Mouse (Mus musculus): ENCODE results near the gene Spout1. TPM values are rescaled to one million over a fixed set of nuclear protein-coding genes. Genes with fewer than 3 reads are reported as not detected.

The Spout1 gene
- 25.0 and 27.7 TPM in 2 replicates for polyA plus RNA-seq (2012; rRNA removed)

GRCm38 (mm10) chr2:30177700-30178675 lies at the start of gene Spout1:
TSS of gene Spout1 (minus strand) at chr2:30178459.

GRCm38 (mm10) chr2:30205629-30206357 lies 27.5 kb upstream of the Spout1 start, which contains the start of gene Kyat1:
TSS of gene Kyat1 (minus strand) at chr2:30205847.

GRCm38 (mm10) chr2:30171371-30171996 lies 6.8 kb downstream of the Spout1 start, which contains the start of gene Endog:
TSS of gene Endog (plus strand) at chr2:30171493.

GRCm38 (mm10) chr2:30133613-30134377 lies 44.5 kb downstream of the Spout1 start, which contains the start of gene Tbc1d13:
TSS of gene Tbc1d13 (plus strand) at chr2:30133746.

GRCm38 (mm10) chr2:30124472-30125274 lies 53.6 kb downstream of the Spout1 start, which contains the start of gene Zer1:
TSS of gene Zer1 (minus strand) at chr2:30124585.

Other genes with a start within 250 kb of the Spout1 start
- 8.3 and 9.2 TPM in 2 replicates for gene Gle1, start 243.0 kb downstream of the Spout1 start, polyA plus RNA-seq (2012; rRNA removed)
- 160 and 186 TPM in 2 replicates for gene Sptan1, start 212.9 kb downstream of the Spout1 start, polyA plus RNA-seq (2012; rRNA removed)
- 18.5 and 22.8 TPM in 2 replicates for gene Wdr34, start 129.6 kb downstream of the Spout1 start, polyA plus RNA-seq (2012; rRNA removed)
- gene Set, start 121.1 kb downstream of the Spout1 start, polyA plus RNA-seq (2012; rRNA removed) = 46.7 and 50.3 TPM in 2 replicates
- gene Pkn3, start 100.8 kb downstream of the Spout1 start, polyA plus RNA-seq (2012; rRNA removed) = 14.7 and 16.2 TPM in 2 replicates
- gene Zdhhc12, start 84.8 kb downstream of the Spout1 start, polyA plus RNA-seq (2012; rRNA removed) = 85.4 and 112 TPM in 2 replicates
- 45.7 and 48.3 TPM in 2 replicates for gene Zer1, start 53.9 kb downstream of the Spout1 start, polyA plus RNA-seq (2012; rRNA removed)
- 75.8 and 91.2 TPM in 2 replicates for gene Tbc1d13, start 44.7 kb downstream of the Spout1 start, polyA plus RNA-seq (2012; rRNA removed)
- gene Endog, start 7.0 kb downstream of the Spout1 start, polyA plus RNA-seq (2012; rRNA removed) = 83.8 and 112 TPM in 2 replicates
- gene Kyat1, start 27.4 kb upstream of the Spout1 start, polyA plus RNA-seq (2012; rRNA removed) = 48.9 and 55.1 TPM in 2 replicates
- 38.6 and 42.1 TPM in 2 replicates for gene Lrrc8a, start 59.3 kb upstream of the Spout1 start, polyA plus RNA-seq (2012; rRNA removed)
- gene Gm28035, start 62.1 kb upstream of the Spout1 start, polyA plus RNA-seq (2012; rRNA removed) = 11.1 and 11.5 TPM in 2 replicates
- 6.3 and 8.7 TPM in 2 replicates for gene Phyhd1, start 87.7 kb upstream of the Spout1 start, polyA plus RNA-seq (2012; rRNA removed)
- gene Gm28038, start 102.6 kb upstream of the Spout1 start, polyA plus RNA-seq (2012; rRNA removed) = not detected in 2 replicates
- 15.6 and 20.9 TPM in 2 replicates for gene Dolk, start 107.9 kb upstream of the Spout1 start, polyA plus RNA-seq (2012; rRNA removed)
- gene Nup188, start 107.9 kb upstream of the Spout1 start, polyA plus RNA-seq (2012; rRNA removed) = 28.8 and 31.0 TPM in 2 replicates
- gene Sh3glb2, start 180.9 kb upstream of the Spout1 start, polyA plus RNA-seq (2012; rRNA removed) = 246 and 269 TPM in 2 replicates
- 34.0 and 36.3 TPM in 2 replicates for gene Miga2, start 185.8 kb upstream of the Spout1 start, polyA plus RNA-seq (2012; rRNA removed)
- 97.8 and 171 TPM in 2 replicates for gene Dolpp1, start 213.8 kb upstream of the Spout1 start, polyA plus RNA-seq (2012; rRNA removed)
- 87.6 and 104 TPM in 2 replicates for gene Crat, start 237.4 kb upstream of the Spout1 start, polyA plus RNA-seq (2012; rRNA removed)
- gene Ptpa, start 237.6 kb upstream of the Spout1 start, polyA plus RNA-seq (2012; rRNA removed) = 118 and 128 TPM in 2 replicates

Data from colon, adult 2 months (tissue).